Mouse (Mus musculus): Measurements from ENCODE around the gene Traf7. TPM values are rescaled to one million over a fixed set of nuclear protein-coding genes. Genes with fewer than 3 reads are reported as not detected.

Gene Traf7
- total and polyA plus RNA-seq, 3 experiments = 109 to 176 (median 122) TPM

DNA sequence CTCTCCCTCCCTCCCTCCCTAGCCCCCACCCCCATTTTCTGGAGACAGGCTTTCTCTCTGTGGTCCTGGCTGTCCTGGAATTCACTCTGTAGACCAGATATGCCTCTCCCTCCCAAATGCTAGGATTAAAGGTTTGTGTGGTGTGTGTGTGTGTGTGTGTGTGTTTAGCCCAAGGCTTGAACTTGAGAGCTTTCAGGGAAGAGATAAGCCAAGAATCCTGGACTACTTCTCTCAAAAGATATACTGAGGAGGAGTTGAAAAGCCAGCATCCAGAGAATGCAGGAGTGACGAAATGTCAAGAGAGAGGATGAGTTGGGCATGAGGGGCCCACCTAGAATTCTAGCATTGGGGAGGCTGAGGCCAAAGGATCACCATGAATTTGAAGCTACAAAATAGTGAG is 64.8 kb downstream of the Traf7 start:
- Histone ChIP-seq H3K36me3 (replicated peaks in 1 of 2; ENCODE audit: control insufficient read depth in 1 of 2, insufficient read depth in 1 of 2, low read length in 1 of 2) (peaks cover 3 to 18% of the 10 kb centered on the region in 2 experiments), H3K4me2 (ENCODE audit: insufficient read depth, low read depth, poor library complexity, severe bottlenecking) (no peak overlapping the region), H3K27ac (ENCODE audit: insufficient read depth, low read depth) (no peak overlapping the region), H3K4me3 (replicated peaks in 1 of 3; ENCODE audit: low read depth in 2 of 3, low read length in 2 of 3, poor library complexity in 1 of 3) (no peak overlapping the region), H3K27me3 (replicated peaks) (no peaks in the 10 kb centered on the region), H3K4me1 (ENCODE audit: control insufficient read depth in 1 of 2, insufficient read depth in 2 of 2) (peaks cover 4 to 7% of the 10 kb centered on the region in 2 experiments; a peak in 2 of 4 replicates), H3K79me2 (replicated peaks; ENCODE audit: control insufficient read depth, extremely low read depth, insufficient read depth, poor library complexity, severe bottlenecking) (no peaks in the 10 kb centered on the region), H3K9ac (ENCODE audit: insufficient read depth, low read depth) (no peak overlapping the region), H3K9me3 (replicated peaks; ENCODE audit: low read length) (no peaks in the 10 kb centered on the region)
- no peak for DNase-seq (ENCODE audit: extremely low read depth)
- no peak for TF ChIP-seq MAZ (IDR thresholded peaks at IDR 0.05; ENCODE audit: low read depth, low read length)
- TF ChIP-seq HCFC1 (IDR thresholded peaks at IDR 0.05; ENCODE audit: low read depth, low read length) = no peak
- no peak for TF ChIP-seq TCF12 (IDR thresholded peaks at IDR 0.05; ENCODE audit: low read depth, low read length)
- TF ChIP-seq UBTF (IDR thresholded peaks at IDR 0.05; ENCODE audit: low read depth, low read length) = no peak
- TF ChIP-seq MXI1 (IDR thresholded peaks at IDR 0.05; ENCODE audit: low read depth, low read length) = no peak
- no peak for TF ChIP-seq ZKSCAN1 (IDR thresholded peaks at IDR 0.05; ENCODE audit: borderline replicate concordance, low read depth, low read length)
- no peak for TF ChIP-seq GABPA (IDR thresholded peaks at IDR 0.05; ENCODE audit: insufficient replicate concordance, low read depth, low read length)
- TF ChIP-seq TBP (conservative IDR thresholded peaks at IDR 0.05; ENCODE audit: low read depth, low read length) = no peak
- TF ChIP-seq PAX5 (IDR thresholded peaks at IDR 0.05; ENCODE audit: low read length) = no peak
- TF ChIP-seq USF1 (IDR thresholded peaks at IDR 0.05; ENCODE audit: low read depth, low read length) = no peak
- no peak for TF ChIP-seq E2F4 (IDR thresholded peaks at IDR 0.05; ENCODE audit: insufficient replicate concordance, low read depth, low read length)
- TF ChIP-seq MAX (IDR thresholded peaks at IDR 0.05; ENCODE audit: low read length) = no peak
- no peak for TF ChIP-seq ZC3H11A (IDR thresholded peaks at IDR 0.05; ENCODE audit: low read depth, low read length)
- TF ChIP-seq ELF1 (IDR thresholded peaks at IDR 0.05; ENCODE audit: low read depth, low read length) = no peak
- TF ChIP-seq USF2 (conservative IDR thresholded peaks at IDR 0.05; ENCODE audit: low read depth, low read length) = no peak
- no peak for TF ChIP-seq MYC (IDR thresholded peaks at IDR 0.05; ENCODE audit: low read depth, low read length)
- in situ Hi-C loops (cut with MboI; ENCODE audit: low pct_ligation_motif_present, low pct_unique_long_range_greater_than_20kb, low sequenced_read_pairs) = no loop called here
- dilution Hi-C loops (cut with MboI; ENCODE audit: extremely low pct_ligation_motif_present, extremely low pct_unique_long_range_greater_than_20kb, low sequenced_read_pairs) = no loop called here

DNA sequence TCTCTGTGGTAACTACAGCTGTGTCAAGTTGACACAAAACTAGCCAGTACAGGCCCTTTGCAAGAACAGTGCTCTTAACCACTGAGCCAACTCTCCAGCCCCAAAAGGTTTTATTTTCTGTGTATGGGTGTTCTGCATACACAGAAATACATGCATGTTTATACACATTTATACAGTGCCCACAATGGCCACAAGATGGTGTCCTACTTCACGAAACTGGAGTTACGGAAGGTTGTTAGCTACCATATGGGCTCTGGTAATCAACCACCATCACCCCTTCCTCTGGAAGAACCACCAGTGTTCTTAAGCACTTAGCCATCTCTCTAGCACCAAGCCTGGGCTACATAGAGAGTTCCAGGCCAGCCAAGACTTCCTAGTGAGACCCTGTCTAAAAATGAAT is 66.2 kb downstream of the Traf7 start:
- Histone ChIP-seq H3K27ac (ENCODE audit: insufficient read depth, low read depth) (no peak overlapping the region), H3K4me3 (replicated peaks in 1 of 3; ENCODE audit: low read depth in 2 of 3, low read length in 2 of 3, poor library complexity in 1 of 3) (no peak overlapping the region), H3K79me2 (replicated peaks; ENCODE audit: control insufficient read depth, extremely low read depth, insufficient read depth, poor library complexity, severe bottlenecking) (no peaks in the 10 kb centered on the region), H3K9me3 (replicated peaks; ENCODE audit: low read length) (no peaks in the 10 kb centered on the region), H3K9ac (ENCODE audit: insufficient read depth, low read depth) (no peak overlapping the region), H3K27me3 (replicated peaks) (no peaks in the 10 kb centered on the region), H3K36me3 (replicated peaks in 1 of 2; ENCODE audit: control insufficient read depth in 1 of 2, insufficient read depth in 1 of 2, low read length in 1 of 2) (peaks cover 3 to 15% of the 10 kb centered on the region in 2 experiments), H3K4me1 (ENCODE audit: control insufficient read depth in 1 of 2, insufficient read depth in 2 of 2) (peaks cover 4 to 7% of the 10 kb centered on the region in 2 experiments; a peak in 2 of 4 replicates), H3K4me2 (ENCODE audit: insufficient read depth, low read depth, poor library complexity, severe bottlenecking) (no peak overlapping the region)
- peak; percentile 56 for DNase-seq (ENCODE audit: extremely low read depth)
- in situ Hi-C loops (cut with MboI; ENCODE audit: low pct_ligation_motif_present, low pct_unique_long_range_greater_than_20kb, low sequenced_read_pairs) (no loop called here), dilution Hi-C loops (cut with MboI; ENCODE audit: extremely low pct_ligation_motif_present, extremely low pct_unique_long_range_greater_than_20kb, low sequenced_read_pairs) (no loop called here)
- TF ChIP-seq RAD21 (IDR thresholded peaks at IDR 0.05; ENCODE audit: low read depth, low read length) (peak; percentile 69), ZKSCAN1 (IDR thresholded peaks at IDR 0.05; ENCODE audit: borderline replicate concordance, low read depth, low read length) (no peak), ZNF384 (IDR thresholded peaks at IDR 0.05; ENCODE audit: low read depth, low read length) (no peak), SMC3 (IDR thresholded peaks at IDR 0.05; ENCODE audit: low read depth, low read length) (peak; percentile 43), CTCF (conservative IDR thresholded peaks at IDR 0.05 in 1 of 2, IDR thresholded peaks at IDR 0.05 in 1 of 2; ENCODE audit: low read depth in 2 of 2, low read length in 2 of 2) (peak in 1 of 2 experiments; percentile 63; a peak in 2 of 4 replicates)

Other genes with a start within 250 kb of the Traf7 start
Only the 20 nearest of the 27 such genes appear.
- gene Abca17, start 176.9 kb downstream of the Traf7 start, total RNA-seq (2012; rRNA removed) = not detected in 2 replicates
- 0.35 TPM in 1 of 2 replicates, not detected in the other for gene Abca17, start 176.9 kb downstream of the Traf7 start, total RNA-seq (2014; rRNA removed)
- gene Abca17, start 176.9 kb downstream of the Traf7 start, polyA plus RNA-seq (2012; ENCODE audit: insufficient read length, low read depth) = not detected in 2 replicates
- gene Abca3, start 176.0 kb downstream of the Traf7 start, total RNA-seq (2012; rRNA removed) = 5.7 and 8.4 TPM in 2 replicates
- gene Abca3, start 176.0 kb downstream of the Traf7 start, total RNA-seq (2014; rRNA removed) = 3.9 and 4.0 TPM in 2 replicates
- gene Abca3, start 176.0 kb downstream of the Traf7 start, polyA plus RNA-seq (2012; ENCODE audit: insufficient read length, low read depth) = 8.7 and 9.1 TPM in 2 replicates
- gene Rnps1, start 113.4 kb downstream of the Traf7 start, total RNA-seq (2012; rRNA removed) = 160 and 186 TPM in 2 replicates
- gene Rnps1, start 113.4 kb downstream of the Traf7 start, total RNA-seq (2014; rRNA removed) = 288 and 302 TPM in 2 replicates
- 252 and 255 TPM in 2 replicates for gene Rnps1, start 113.4 kb downstream of the Traf7 start, polyA plus RNA-seq (2012; ENCODE audit: insufficient read length, low read depth)
- 97.4 and 122 TPM in 2 replicates for gene Eci1, start 101.3 kb downstream of the Traf7 start, total RNA-seq (2012; rRNA removed)
- 94.7 and 100 TPM in 2 replicates for gene Eci1, start 101.3 kb downstream of the Traf7 start, total RNA-seq (2014; rRNA removed)
- gene Eci1, start 101.3 kb downstream of the Traf7 start, polyA plus RNA-seq (2012; ENCODE audit: insufficient read length, low read depth) = 70.1 and 74.1 TPM in 2 replicates
- gene Dnase1l2, start 84.8 kb downstream of the Traf7 start, total RNA-seq (2012; rRNA removed) = 1.5 and 1.6 TPM in 2 replicates
- 0.82 TPM in 2 replicates for gene Dnase1l2, start 84.8 kb downstream of the Traf7 start, total RNA-seq (2014; rRNA removed)
- 1.1 and 1.3 TPM in 2 replicates for gene Dnase1l2, start 84.8 kb downstream of the Traf7 start, polyA plus RNA-seq (2012; ENCODE audit: insufficient read length, low read depth)
- 21.5 and 22.7 TPM in 2 replicates for gene E4f1, start 57.6 kb downstream of the Traf7 start, total RNA-seq (2012; rRNA removed)
- 10.0 and 10.2 TPM in 2 replicates for gene E4f1, start 57.6 kb downstream of the Traf7 start, total RNA-seq (2014; rRNA removed)
- gene E4f1, start 57.6 kb downstream of the Traf7 start, polyA plus RNA-seq (2012; ENCODE audit: insufficient read length, low read depth) = 16.2 and 17.4 TPM in 2 replicates
- 14.2 and 17.3 TPM in 2 replicates for gene Pgp, start 57.5 kb downstream of the Traf7 start, total RNA-seq (2012; rRNA removed)
- 31.1 and 41.8 TPM in 2 replicates for gene Pgp, start 57.5 kb downstream of the Traf7 start, total RNA-seq (2014; rRNA removed)
- 41.1 and 41.6 TPM in 2 replicates for gene Pgp, start 57.5 kb downstream of the Traf7 start, polyA plus RNA-seq (2012; ENCODE audit: insufficient read length, low read depth)
- 0.98 and 1.1 TPM in 2 replicates for gene Bricd5, start 54.1 kb downstream of the Traf7 start, total RNA-seq (2012; rRNA removed)
- not detected in 2 replicates for gene Bricd5, start 54.1 kb downstream of the Traf7 start, total RNA-seq (2014; rRNA removed)
- gene Bricd5, start 54.1 kb downstream of the Traf7 start, polyA plus RNA-seq (2012; ENCODE audit: insufficient read length, low read depth) = 0.61 TPM in 1 of 2 replicates, not detected in the other
- 10.0 and 13.6 TPM in 2 replicates for gene Mlst8, start 48.9 kb downstream of the Traf7 start, total RNA-seq (2012; rRNA removed)
- 10.9 and 14.0 TPM in 2 replicates for gene Mlst8, start 48.9 kb downstream of the Traf7 start, total RNA-seq (2014; rRNA removed)
- 21.8 and 24.7 TPM in 2 replicates for gene Mlst8, start 48.9 kb downstream of the Traf7 start, polyA plus RNA-seq (2012; ENCODE audit: insufficient read length, low read depth)
- 0.08 and 0.21 TPM in 2 replicates for gene Caskin1, start 39.3 kb downstream of the Traf7 start, total RNA-seq (2012; rRNA removed)
- not detected in 2 replicates for gene Caskin1, start 39.3 kb downstream of the Traf7 start, total RNA-seq (2014; rRNA removed)
- gene Caskin1, start 39.3 kb downstream of the Traf7 start, polyA plus RNA-seq (2012; ENCODE audit: insufficient read length, low read depth) = 0.71 and 0.80 TPM in 2 replicates
- 1.3 and 2.2 TPM in 2 replicates for gene Rab26, start 6.3 kb upstream of the Traf7 start, total RNA-seq (2012; rRNA removed)
- 0.36 TPM in 1 of 2 replicates, not detected in the other for gene Rab26, start 6.3 kb upstream of the Traf7 start, total RNA-seq (2014; rRNA removed)
- 0.40 and 0.74 TPM in 2 replicates for gene Rab26, start 6.3 kb upstream of the Traf7 start, polyA plus RNA-seq (2012; ENCODE audit: insufficient read length, low read depth)
- gene Pkd1, start 21.9 kb upstream of the Traf7 start, total RNA-seq (2012; rRNA removed) = 11.1 and 13.4 TPM in 2 replicates
- gene Pkd1, start 21.9 kb upstream of the Traf7 start, total RNA-seq (2014; rRNA removed) = 2.7 and 2.8 TPM in 2 replicates
- gene Pkd1, start 21.9 kb upstream of the Traf7 start, polyA plus RNA-seq (2012; ENCODE audit: insufficient read length, low read depth) = 7.5 and 8.3 TPM in 2 replicates
- gene Tsc2, start 104.7 kb upstream of the Traf7 start, total RNA-seq (2012; rRNA removed) = 35.2 and 35.4 TPM in 2 replicates
- gene Tsc2, start 104.7 kb upstream of the Traf7 start, total RNA-seq (2014; rRNA removed) = 7.8 and 9.1 TPM in 2 replicates
- gene Tsc2, start 104.7 kb upstream of the Traf7 start, polyA plus RNA-seq (2012; ENCODE audit: insufficient read length, low read depth) = 54.4 and 69.8 TPM in 2 replicates
- gene Nthl1, start 104.7 kb upstream of the Traf7 start, total RNA-seq (2012; rRNA removed) = 21.9 and 24.0 TPM in 2 replicates
- gene Nthl1, start 104.7 kb upstream of the Traf7 start, total RNA-seq (2014; rRNA removed) = 20.1 TPM in 2 replicates
- 20.4 and 25.7 TPM in 2 replicates for gene Nthl1, start 104.7 kb upstream of the Traf7 start, polyA plus RNA-seq (2012; ENCODE audit: insufficient read length, low read depth)
- gene Slc9a3r2, start 122.4 kb upstream of the Traf7 start, total RNA-seq (2012; rRNA removed) = 4.4 and 5.5 TPM in 2 replicates
- gene Slc9a3r2, start 122.4 kb upstream of the Traf7 start, total RNA-seq (2014; rRNA removed) = 1.8 and 2.1 TPM in 2 replicates
- 4.8 and 5.1 TPM in 2 replicates for gene Slc9a3r2, start 122.4 kb upstream of the Traf7 start, polyA plus RNA-seq (2012; ENCODE audit: insufficient read length, low read depth)
- not detected in 2 replicates for gene Npw, start 130.5 kb upstream of the Traf7 start, total RNA-seq (2012; rRNA removed)
- gene Npw, start 130.5 kb upstream of the Traf7 start, total RNA-seq (2014; rRNA removed) = not detected in 2 replicates
- not detected in 2 replicates for gene Npw, start 130.5 kb upstream of the Traf7 start, polyA plus RNA-seq (2012; ENCODE audit: insufficient read length, low read depth)
- gene Zfp598, start 141.7 kb upstream of the Traf7 start, total RNA-seq (2012; rRNA removed) = 27.9 and 31.8 TPM in 2 replicates
- 22.1 and 23.4 TPM in 2 replicates for gene Zfp598, start 141.7 kb upstream of the Traf7 start, total RNA-seq (2014; rRNA removed)
- 43.5 and 54.0 TPM in 2 replicates for gene Zfp598, start 141.7 kb upstream of the Traf7 start, polyA plus RNA-seq (2012; ENCODE audit: insufficient read length, low read depth)
- 2.2 and 3.9 TPM in 2 replicates for gene Syngr3, start 162.0 kb upstream of the Traf7 start, total RNA-seq (2012; rRNA removed)
- 0.23 and 0.32 TPM in 2 replicates for gene Syngr3, start 162.0 kb upstream of the Traf7 start, total RNA-seq (2014; rRNA removed)
- gene Syngr3, start 162.0 kb upstream of the Traf7 start, polyA plus RNA-seq (2012; ENCODE audit: insufficient read length, low read depth) = 0.33 and 0.35 TPM in 2 replicates
- 102 and 105 TPM in 2 replicates for gene Gfer, start 168.2 kb upstream of the Traf7 start, total RNA-seq (2012; rRNA removed)
- gene Gfer, start 168.2 kb upstream of the Traf7 start, total RNA-seq (2014; rRNA removed) = 67.6 and 69.1 TPM in 2 replicates
- 94.8 and 100.0 TPM in 2 replicates for gene Gfer, start 168.2 kb upstream of the Traf7 start, polyA plus RNA-seq (2012; ENCODE audit: insufficient read length, low read depth)
- gene Noxo1, start 168.3 kb upstream of the Traf7 start, total RNA-seq (2012; rRNA removed) = 0.80 and 0.89 TPM in 2 replicates
- gene Noxo1, start 168.3 kb upstream of the Traf7 start, total RNA-seq (2014; rRNA removed) = 0.47 and 0.54 TPM in 2 replicates
- 0.95 and 2.5 TPM in 2 replicates for gene Noxo1, start 168.3 kb upstream of the Traf7 start, polyA plus RNA-seq (2012; ENCODE audit: insufficient read length, low read depth)